Mouse (Mus musculus): ENCODE data around the gene Shb. TPM values are rescaled to one million over a fixed set of nuclear protein-coding genes. Genes with fewer than 3 reads are reported as not detected.
A peak's percentile ranks its signal among the peaks of the same experiment; 100 is the strongest.

Gene Shb
- total and polyA plus RNA-seq, 3 experiments, result 7.7 to 15.5 (median 8.6) TPM

- in situ Hi-C loops (cut with MboI; ENCODE audit: low pct_ligation_motif_present, low pct_unique_long_range_greater_than_20kb, low sequenced_read_pairs) (no loop called here), dilution Hi-C loops (cut with MboI; ENCODE audit: extremely low pct_ligation_motif_present, extremely low pct_unique_long_range_greater_than_20kb, low sequenced_read_pairs) (no loop called here)
- Histone ChIP-seq H3K79me2 (replicated peaks; ENCODE audit: control insufficient read depth, extremely low read depth, insufficient read depth, poor library complexity, severe bottlenecking) (no peaks in the 10 kb centered on the region; the same call in 1 of the 2 replicates), H3K27me3 (replicated peaks) (no peaks in the 10 kb centered on the region), H3K27ac (ENCODE audit: insufficient read depth, low read depth) (no peak overlapping the region), H3K36me3 (replicated peaks in 1 of 2; ENCODE audit: control insufficient read depth in 1 of 2, insufficient read depth in 1 of 2, low read length in 1 of 2) (peaks cover 0 to 47% of the 10 kb centered on the region in 2 experiments), H3K9me3 (replicated peaks; ENCODE audit: low read length) (no peaks in the 10 kb centered on the region), H3K4me3 (replicated peaks in 1 of 3; ENCODE audit: low read depth in 2 of 3, low read length in 2 of 3, poor library complexity in 1 of 3) (no peak overlapping the region), H3K4me1 (ENCODE audit: control insufficient read depth in 1 of 2, insufficient read depth in 2 of 2) (peaks cover 45 to 75% of the 10 kb centered on the region in 2 experiments), H3K9ac (ENCODE audit: insufficient read depth, low read depth) (no peak overlapping the region), H3K4me2 (ENCODE audit: insufficient read depth, low read depth, poor library complexity, severe bottlenecking) (peak overlapping the region; percentile 45)
- TF ChIP-seq POLR2A (IDR thresholded peaks at IDR 0.05; ENCODE audit: low read depth, low read length) (0 out of 2 replicates have a peak, but pooled peaks have one; percentile 30), ELF1 (IDR thresholded peaks at IDR 0.05; ENCODE audit: low read depth, low read length) (peak; percentile 53), ETS1 (conservative IDR thresholded peaks at IDR 0.05; ENCODE audit: low read depth, low read length) (peak; percentile 27; the same call in 1 of the 2 replicates), TCF12 (IDR thresholded peaks at IDR 0.05; ENCODE audit: low read depth, low read length) (0 out of 2 replicates have a peak, but pooled peaks have one; percentile 7), PAX5 (IDR thresholded peaks at IDR 0.05; ENCODE audit: low read length) (no peak), BHLHE40 (IDR thresholded peaks at IDR 0.05; ENCODE audit: low read depth, low read length) (no peak), ZNF384 (IDR thresholded peaks at IDR 0.05; ENCODE audit: low read depth, low read length) (no peak), EP300 (IDR thresholded peaks at IDR 0.05; ENCODE audit: low read length) (peak; percentile 7; the same call in 1 of the 2 replicates), MAX (IDR thresholded peaks at IDR 0.05; ENCODE audit: low read length) (no peak), MAZ (IDR thresholded peaks at IDR 0.05; ENCODE audit: low read depth, low read length) (peak; percentile 69)
- peak; percentile 71 for DNase-seq (ENCODE audit: extremely low read depth)
Observed at GRCm38 (mm10) chr4:45513791-45514293, 18.4 kb downstream of the Shb start.

GRCm38 (mm10) chr4:45513340-45513739 lies 18.9 kb downstream of the Shb start:
- no peak overlapping the region for H3K9ac ChIP-seq (ENCODE audit: insufficient read depth, low read depth)
- no peaks in the 10 kb centered on the region; the same call in 1 of the 2 replicates for H3K79me2 ChIP-seq (replicated peaks; ENCODE audit: control insufficient read depth, extremely low read depth, insufficient read depth, poor library complexity, severe bottlenecking)
- H3K9me3 ChIP-seq (replicated peaks; ENCODE audit: low read length), result no peaks in the 10 kb centered on the region
- in situ Hi-C loops (cut with MboI; ENCODE audit: low pct_ligation_motif_present, low pct_unique_long_range_greater_than_20kb, low sequenced_read_pairs), result no loop called here
- H3K4me1 ChIP-seq (ENCODE audit: control insufficient read depth in 1 of 2, insufficient read depth in 2 of 2), result peaks cover 50 to 80% of the 10 kb centered on the region in 2 experiments
- H3K36me3 ChIP-seq (replicated peaks in 1 of 2; ENCODE audit: control insufficient read depth in 1 of 2, insufficient read depth in 1 of 2, low read length in 1 of 2), result peaks cover 0 to 47% of the 10 kb centered on the region in 2 experiments
- no peaks in the 10 kb centered on the region for H3K27me3 ChIP-seq (replicated peaks)
- no peak overlapping the region for H3K4me3 ChIP-seq (replicated peaks in 1 of 3; ENCODE audit: low read depth in 2 of 3, low read length in 2 of 3, poor library complexity in 1 of 3)
- no peak for DNase-seq (ENCODE audit: extremely low read depth)
- no peak overlapping the region for H3K27ac ChIP-seq (ENCODE audit: insufficient read depth, low read depth)
- H3K4me2 ChIP-seq (ENCODE audit: insufficient read depth, low read depth, poor library complexity, severe bottlenecking), result peak overlapping the region; percentile 45
- TF ChIP-seq MAZ (IDR thresholded peaks at IDR 0.05; ENCODE audit: low read depth, low read length), result no peak
- TF ChIP-seq EP300 (IDR thresholded peaks at IDR 0.05; ENCODE audit: low read length), result 0 out of 2 replicates have a peak, but pooled peaks have one; percentile 7
- dilution Hi-C loops (cut with MboI; ENCODE audit: extremely low pct_ligation_motif_present, extremely low pct_unique_long_range_greater_than_20kb, low sequenced_read_pairs), result no loop called here

DNA sequence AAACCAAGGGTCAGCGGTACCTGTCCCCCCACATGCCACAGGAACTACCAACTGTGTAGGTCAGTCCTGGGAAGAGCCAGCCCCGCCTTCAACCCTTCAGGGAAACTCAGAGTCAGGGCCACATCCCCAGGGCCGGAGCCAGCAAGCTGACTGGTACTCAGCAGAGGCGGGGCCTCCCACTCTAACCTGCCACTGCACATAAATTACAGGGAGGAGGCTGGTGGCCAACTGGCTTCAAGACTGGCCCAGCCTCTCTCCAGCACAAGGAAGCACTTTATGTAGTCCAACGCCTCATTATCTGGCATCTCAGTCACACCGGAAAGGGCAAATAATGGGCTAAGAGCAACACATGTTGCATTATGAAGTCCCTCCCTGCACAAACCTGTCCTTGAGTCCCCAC lies 22.1 kb downstream of the Shb start:
- H3K4me2 ChIP-seq (ENCODE audit: insufficient read depth, low read depth, poor library complexity, severe bottlenecking), result no peak overlapping the region
- H3K27me3 ChIP-seq (replicated peaks), result no peaks in the 10 kb centered on the region
- no peak overlapping the region for H3K4me3 ChIP-seq (replicated peaks in 1 of 3; ENCODE audit: low read depth in 2 of 3, low read length in 2 of 3, poor library complexity in 1 of 3)
- TF ChIP-seq NRF1 (IDR thresholded peaks at IDR 0.05; ENCODE audit: low read depth, low read length) (no peak), IRF4 (IDR thresholded peaks at IDR 0.05; ENCODE audit: low read depth, low read length) (no peak), MEF2A (IDR thresholded peaks at IDR 0.05; ENCODE audit: borderline replicate concordance, low read depth, low read length) (no peak), CTCF (conservative IDR thresholded peaks at IDR 0.05 in 1 of 2, IDR thresholded peaks at IDR 0.05 in 1 of 2; ENCODE audit: low read depth in 2 of 2, low read length in 2 of 2) (no peak), TBP (conservative IDR thresholded peaks at IDR 0.05; ENCODE audit: low read depth, low read length) (no peak), NELFE (IDR thresholded peaks at IDR 0.05; ENCODE audit: low read depth, low read length) (no peak), BHLHE40 (IDR thresholded peaks at IDR 0.05; ENCODE audit: low read depth, low read length) (no peak), GABPA (IDR thresholded peaks at IDR 0.05; ENCODE audit: insufficient replicate concordance, low read depth, low read length) (no peak), MXI1 (IDR thresholded peaks at IDR 0.05; ENCODE audit: low read depth, low read length) (no peak), PAX5 (IDR thresholded peaks at IDR 0.05; ENCODE audit: low read length) (no peak), ZNF384 (IDR thresholded peaks at IDR 0.05; ENCODE audit: low read depth, low read length) (no peak), KAT2A (IDR thresholded peaks at IDR 0.05; ENCODE audit: insufficient replicate concordance, low read length) (no peak), ZMIZ1 (IDR thresholded peaks at IDR 0.05; ENCODE audit: low read depth, low read length) (no peak), EP300 (IDR thresholded peaks at IDR 0.05; ENCODE audit: low read length) (no peak), POLR2AphosphoS2 (IDR thresholded peaks at IDR 0.05; ENCODE audit: low read depth, low read length) (no peak), MAZ (IDR thresholded peaks at IDR 0.05; ENCODE audit: low read depth, low read length) (no peak), CHD1 (IDR thresholded peaks at IDR 0.05; ENCODE audit: low read depth, low read length) (no peak)
- H3K9ac ChIP-seq (ENCODE audit: insufficient read depth, low read depth), result no peak overlapping the region
- H3K79me2 ChIP-seq (replicated peaks; ENCODE audit: control insufficient read depth, extremely low read depth, insufficient read depth, poor library complexity, severe bottlenecking), result no peaks in the 10 kb centered on the region; the same call in 1 of the 2 replicates
- in situ Hi-C loops (cut with MboI; ENCODE audit: low pct_ligation_motif_present, low pct_unique_long_range_greater_than_20kb, low sequenced_read_pairs), result no loop called here
- dilution Hi-C loops (cut with MboI; ENCODE audit: extremely low pct_ligation_motif_present, extremely low pct_unique_long_range_greater_than_20kb, low sequenced_read_pairs), result no loop called here
- peaks cover 0 to 43% of the 10 kb centered on the region in 2 experiments for H3K36me3 ChIP-seq (replicated peaks in 1 of 2; ENCODE audit: control insufficient read depth in 1 of 2, insufficient read depth in 1 of 2, low read length in 1 of 2)
- no peaks in the 10 kb centered on the region for H3K9me3 ChIP-seq (replicated peaks; ENCODE audit: low read length)
- H3K4me1 ChIP-seq (ENCODE audit: control insufficient read depth in 1 of 2, insufficient read depth in 2 of 2), result peaks cover 61 to 93% of the 10 kb centered on the region in 2 experiments
- H3K27ac ChIP-seq (ENCODE audit: insufficient read depth, low read depth), result peak overlapping the region; percentile 2; the same call in 1 of the 2 replicates
- no peak for DNase-seq (ENCODE audit: extremely low read depth)

Data from CH12.LX (cell line).